Mouse (Mus musculus): ENCODE data around the gene Car11. TPM values are rescaled to one million over a fixed set of nuclear protein-coding genes. Genes with fewer than 3 reads are reported as not detected.

The Car11 gene
- polyA plus RNA-seq, 1 experiment from 2014 or later = 1.2 TPM

- Histone ChIP-seq H3K36me3 (ENCODE audit: control insufficient read depth, insufficient read depth, low read length) (no peaks in the 10 kb centered on the region), H3K9me3 (ENCODE audit: control insufficient read depth, low read length) (no peaks in the 10 kb centered on the region), H3K27ac (ENCODE audit: low read depth, low read length) (no peak overlapping the region), H3K9ac (ENCODE audit: low read depth, low read length) (no peak overlapping the region), H3K4me2 (no peak overlapping the region), H3K4me3 (ENCODE audit: low read depth, low read length) (no peak overlapping the region), H3K27me3 (replicated peaks; ENCODE audit: control insufficient read depth, insufficient read depth, low read length) (no peaks in the 10 kb centered on the region), H3K4me1 (replicated peaks; ENCODE audit: control insufficient read depth, insufficient read depth, low read length) (peaks cover 4% of the 10 kb centered on the region)
- 56% methylated on average over 3 of the region's 3 CpGs for WGBS
- no peak for DNase-seq (ENCODE audit: low spot score)
- no peak for ATAC-seq (replicated peaks; ENCODE audit: low FRiP score)
Measured at GRCm38 (mm10) chr7:45686841-45687240, 12.8 kb upstream of the Car11 start.

DNA sequence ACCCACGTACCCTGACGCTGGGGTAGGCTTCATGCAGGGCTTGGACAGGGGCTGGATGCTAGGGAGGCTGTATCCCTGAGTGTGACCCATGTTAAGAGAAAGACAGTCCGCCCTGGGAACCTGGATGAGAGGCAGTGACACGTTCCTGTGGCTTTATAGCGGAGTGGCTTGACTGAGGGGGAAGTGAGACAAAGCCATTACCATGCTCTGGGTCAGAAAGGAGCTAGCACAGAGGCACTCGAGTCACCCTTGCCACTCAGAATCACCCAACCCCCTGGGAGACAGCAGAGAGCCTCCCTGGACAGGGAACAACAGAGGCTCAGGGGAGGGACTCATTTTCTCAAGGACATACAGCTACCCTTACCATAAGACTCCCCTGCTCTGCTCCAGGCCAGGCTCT is 10.5 kb upstream of the Car11 start:
- H3K36me3 ChIP-seq (ENCODE audit: control insufficient read depth, insufficient read depth, low read length) = no peaks in the 10 kb centered on the region
- H3K27me3 ChIP-seq (replicated peaks; ENCODE audit: control insufficient read depth, insufficient read depth, low read length) = no peaks in the 10 kb centered on the region
- no peak overlapping the region for H3K4me3 ChIP-seq (ENCODE audit: low read depth, low read length)
- H3K4me1 ChIP-seq (replicated peaks; ENCODE audit: control insufficient read depth, insufficient read depth, low read length) = no peaks in the 10 kb centered on the region; the same call in 1 of the 2 replicates
- H3K4me2 ChIP-seq = no peak overlapping the region
- DNase-seq (ENCODE audit: low spot score) (no peak), ATAC-seq (replicated peaks; ENCODE audit: low FRiP score) (no peak)
- no peak overlapping the region for H3K9ac ChIP-seq (ENCODE audit: low read depth, low read length)
- WGBS = 54% methylated on average over 6 of the region's 6 CpGs
- H3K9me3 ChIP-seq (ENCODE audit: control insufficient read depth, low read length) = no peaks in the 10 kb centered on the region
- H3K27ac ChIP-seq (ENCODE audit: low read depth, low read length) = no peak overlapping the region

- no peak for ATAC-seq (replicated peaks; ENCODE audit: low FRiP score)
- WGBS = 36% methylated on average over 11 of the region's 11 CpGs
Measured at GRCm38 (mm10) chr7:45689800-45690199, 9.8 kb upstream of the Car11 start.

DNA sequence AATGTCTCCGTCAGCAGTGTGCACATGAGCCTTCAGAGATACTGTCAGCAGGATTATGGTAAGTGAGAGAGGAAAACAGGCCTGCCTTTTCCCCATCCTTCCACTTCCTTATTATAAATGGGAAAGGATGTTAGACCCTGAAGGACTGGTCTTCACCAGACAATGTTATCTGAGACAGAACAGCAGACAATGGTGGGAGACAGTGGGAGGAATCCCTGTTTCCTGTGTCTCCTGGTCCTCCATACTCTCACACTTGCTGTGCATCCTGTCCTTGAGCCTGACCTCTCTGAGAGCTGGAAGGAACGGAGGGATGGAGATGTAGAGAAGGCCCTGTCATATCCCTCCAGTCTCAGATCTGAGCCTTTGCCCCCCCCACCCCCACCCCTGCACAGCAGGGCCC is 7.3 kb upstream of the Car11 start:
- ATAC-seq (replicated peaks; ENCODE audit: low FRiP score) (no peak), DNase-seq (ENCODE audit: low spot score) (no peak)
- Histone ChIP-seq H3K27ac (ENCODE audit: low read depth, low read length) (no peak overlapping the region), H3K36me3 (ENCODE audit: control insufficient read depth, insufficient read depth, low read length) (no peaks in the 10 kb centered on the region), H3K9ac (ENCODE audit: low read depth, low read length) (no peak overlapping the region), H3K9me3 (ENCODE audit: control insufficient read depth, low read length) (no peaks in the 10 kb centered on the region), H3K4me2 (no peak overlapping the region), H3K4me3 (ENCODE audit: low read depth, low read length) (no peak overlapping the region), H3K4me1 (replicated peaks; ENCODE audit: control insufficient read depth, insufficient read depth, low read length) (no peaks in the 10 kb centered on the region; the same call in 1 of the 2 replicates), H3K27me3 (replicated peaks; ENCODE audit: control insufficient read depth, insufficient read depth, low read length) (no peaks in the 10 kb centered on the region)
- WGBS = 60% methylated on average over 2 of the region's 2 CpGs

More at GRCm38 (mm10) chr7:45689800-45690199, 9.8 kb upstream of the Car11 start:
- Histone ChIP-seq H3K4me2 (no peak overlapping the region), H3K4me3 (ENCODE audit: low read depth, low read length) (no peak overlapping the region), H3K27me3 (replicated peaks; ENCODE audit: control insufficient read depth, insufficient read depth, low read length) (no peaks in the 10 kb centered on the region), H3K9ac (ENCODE audit: low read depth, low read length) (no peak overlapping the region), H3K4me1 (replicated peaks; ENCODE audit: control insufficient read depth, insufficient read depth, low read length) (no peaks in the 10 kb centered on the region; the same call in 1 of the 2 replicates), H3K9me3 (ENCODE audit: control insufficient read depth, low read length) (no peaks in the 10 kb centered on the region), H3K27ac (ENCODE audit: low read depth, low read length) (no peak overlapping the region), H3K36me3 (ENCODE audit: control insufficient read depth, insufficient read depth, low read length) (no peaks in the 10 kb centered on the region)
- DNase-seq (ENCODE audit: low spot score) = no peak

- no peak for DNase-seq (ENCODE audit: low spot score)
- Histone ChIP-seq H3K9me3 (ENCODE audit: control insufficient read depth, low read length) (no peaks in the 10 kb centered on the region), H3K4me1 (replicated peaks; ENCODE audit: control insufficient read depth, insufficient read depth, low read length) (no peaks in the 10 kb centered on the region; the same call in 1 of the 2 replicates), H3K36me3 (ENCODE audit: control insufficient read depth, insufficient read depth, low read length) (no peaks in the 10 kb centered on the region), H3K27ac (ENCODE audit: low read depth, low read length) (no peak within 1 kb of the TSS), H3K9ac (ENCODE audit: low read depth, low read length) (no peak within 1 kb of the TSS), H3K4me2 (no peak within 1 kb of the TSS), H3K27me3 (replicated peaks; ENCODE audit: control insufficient read depth, insufficient read depth, low read length) (peaks cover 11% of the 10 kb centered on the region), H3K4me3 (ENCODE audit: low read depth, low read length) (no peak within 1 kb of the TSS)
- ATAC-seq (replicated peaks; ENCODE audit: low FRiP score) = no peak
- WGBS = 86% methylated on average over 50 of the region's 50 CpGs
Measured at GRCm38 (mm10) chr7:45693921-45694591, 5.6 kb upstream of the Car11 start, which contains the start of gene Sec1. Gene Sec1, minus strand, starts transcription at chr7:45694402.

DNA sequence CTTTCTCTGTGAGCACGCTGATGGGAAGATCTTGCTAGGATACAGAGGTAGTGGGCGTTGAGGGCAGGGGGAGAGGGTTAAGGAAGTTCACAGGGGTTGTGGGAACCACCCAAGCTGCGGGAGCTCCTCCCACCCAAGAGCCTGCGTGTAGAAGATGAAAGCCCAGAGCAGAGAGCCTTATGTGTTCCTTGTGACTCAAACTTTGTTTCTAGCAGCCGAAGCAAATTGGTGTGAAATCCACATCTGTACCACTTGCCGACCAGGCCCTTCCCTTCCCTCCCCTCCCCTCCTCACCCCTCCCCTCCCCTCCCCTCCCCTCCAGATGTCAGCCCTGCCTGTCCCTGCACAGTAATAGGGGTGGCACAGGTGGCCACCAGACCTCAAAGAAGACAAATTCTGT is 4.5 kb upstream of the Car11 start:
- H3K9ac ChIP-seq (ENCODE audit: low read depth, low read length) = no peak overlapping the region
- H3K4me3 ChIP-seq (ENCODE audit: low read depth, low read length) = no peak overlapping the region
- no peak overlapping the region for H3K27ac ChIP-seq (ENCODE audit: low read depth, low read length)
- no peak for DNase-seq (ENCODE audit: low spot score)
- 35% methylated on average over 6 of the region's 6 CpGs for WGBS
- no peak for ATAC-seq (replicated peaks; ENCODE audit: low FRiP score)
- no peaks in the 10 kb centered on the region for H3K9me3 ChIP-seq (ENCODE audit: control insufficient read depth, low read length)
- no peak overlapping the region for H3K4me2 ChIP-seq
- 0 out of 2 replicates have a peak, but pooled peaks cover 4% of the 10 kb centered on the region for H3K4me1 ChIP-seq (replicated peaks; ENCODE audit: control insufficient read depth, insufficient read depth, low read length)
- no peaks in the 10 kb centered on the region for H3K36me3 ChIP-seq (ENCODE audit: control insufficient read depth, insufficient read depth, low read length)
- H3K27me3 ChIP-seq (replicated peaks; ENCODE audit: control insufficient read depth, insufficient read depth, low read length) = peaks cover 22% of the 10 kb centered on the region

DNA sequence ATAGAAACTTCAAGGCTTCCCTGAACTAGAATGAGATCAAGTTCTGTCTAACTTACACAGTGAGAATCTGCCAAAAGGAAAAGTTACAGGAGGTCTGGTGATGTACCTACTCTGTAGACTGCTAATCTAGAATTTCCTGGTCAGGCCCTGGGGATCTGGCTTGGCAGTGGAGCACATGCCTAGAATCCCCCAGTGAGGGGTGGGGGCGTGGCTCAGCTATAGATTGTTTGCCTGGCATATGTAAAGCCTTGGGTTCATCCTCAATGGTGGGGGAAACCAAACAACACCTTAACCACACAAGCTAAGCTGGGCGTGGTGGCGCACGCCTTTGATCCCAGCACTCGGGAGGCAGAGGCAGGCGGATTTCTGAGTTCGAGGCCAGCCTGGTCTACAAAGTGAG is 1.7 kb upstream of the Car11 start:
- Histone ChIP-seq H3K27me3 (replicated peaks; ENCODE audit: control insufficient read depth, insufficient read depth, low read length) (peaks cover 38% of the 10 kb centered on the region), H3K9me3 (ENCODE audit: control insufficient read depth, low read length) (no peaks in the 10 kb centered on the region), H3K4me2 (no peak overlapping the region), H3K9ac (ENCODE audit: low read depth, low read length) (no peak overlapping the region), H3K4me1 (replicated peaks; ENCODE audit: control insufficient read depth, insufficient read depth, low read length) (peaks cover 10% of the 10 kb centered on the region), H3K27ac (ENCODE audit: low read depth, low read length) (no peak overlapping the region), H3K4me3 (ENCODE audit: low read depth, low read length) (no peak overlapping the region), H3K36me3 (ENCODE audit: control insufficient read depth, insufficient read depth, low read length) (no peaks in the 10 kb centered on the region)
- 81% methylated on average over 5 of the region's 7 CpGs for WGBS
- ATAC-seq (replicated peaks; ENCODE audit: low FRiP score) (no peak), DNase-seq (ENCODE audit: low spot score) (no peak)

DNA sequence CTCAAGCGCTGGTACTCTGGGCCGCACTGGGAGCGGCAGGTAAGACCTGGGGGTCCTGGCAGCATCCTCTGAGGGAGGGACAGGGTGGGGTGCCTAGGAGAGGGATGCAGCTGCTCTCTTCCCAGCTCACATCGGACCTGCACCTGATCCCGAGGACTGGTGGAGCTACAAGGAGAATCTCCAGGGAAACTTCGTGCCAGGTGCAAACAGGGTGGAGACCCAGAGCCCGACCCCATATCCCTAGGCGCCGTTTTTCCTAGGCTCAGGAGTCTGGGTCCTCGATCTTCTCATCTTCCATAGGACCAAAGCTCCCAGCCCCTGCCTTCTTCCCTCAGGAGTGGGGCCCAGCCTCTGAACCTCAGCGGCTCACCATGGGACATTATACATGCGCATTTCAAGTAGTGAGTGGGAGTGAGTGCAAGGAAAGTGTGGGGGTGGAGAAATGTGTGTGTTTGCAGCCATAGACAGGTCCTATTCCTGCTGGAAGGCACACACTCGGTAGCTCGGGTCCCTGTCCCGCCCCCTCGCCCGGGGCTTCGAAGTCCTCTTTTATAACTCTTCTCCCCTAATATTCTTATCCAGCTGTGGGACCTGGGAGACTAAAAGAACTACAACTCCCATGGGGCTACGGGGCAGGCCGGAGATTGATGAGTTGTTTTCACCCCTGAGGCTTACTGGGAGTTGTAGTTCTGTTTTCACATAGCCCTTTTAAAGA is 815 bp downstream of the Car11 start:
- Histone ChIP-seq H3K4me2 (peak overlapping the region; percentile 57), H3K9ac (ENCODE audit: low read depth, low read length) (no peak overlapping the region), H3K27me3 (replicated peaks; ENCODE audit: control insufficient read depth, insufficient read depth, low read length) (peaks cover 38% of the 10 kb centered on the region), H3K4me1 (replicated peaks; ENCODE audit: control insufficient read depth, insufficient read depth, low read length) (peaks cover 19% of the 10 kb centered on the region), H3K9me3 (ENCODE audit: control insufficient read depth, low read length) (no peaks in the 10 kb centered on the region), H3K4me3 (ENCODE audit: low read depth, low read length) (peak overlapping the region; percentile 39), H3K36me3 (ENCODE audit: control insufficient read depth, insufficient read depth, low read length) (no peaks in the 10 kb centered on the region), H3K27ac (ENCODE audit: low read depth, low read length) (no peak overlapping the region)
- ATAC-seq (replicated peaks; ENCODE audit: low FRiP score) (no peak), DNase-seq (ENCODE audit: low spot score) (no peak)
- WGBS = 3% methylated on average over 19 of the region's 20 CpGs

DNA sequence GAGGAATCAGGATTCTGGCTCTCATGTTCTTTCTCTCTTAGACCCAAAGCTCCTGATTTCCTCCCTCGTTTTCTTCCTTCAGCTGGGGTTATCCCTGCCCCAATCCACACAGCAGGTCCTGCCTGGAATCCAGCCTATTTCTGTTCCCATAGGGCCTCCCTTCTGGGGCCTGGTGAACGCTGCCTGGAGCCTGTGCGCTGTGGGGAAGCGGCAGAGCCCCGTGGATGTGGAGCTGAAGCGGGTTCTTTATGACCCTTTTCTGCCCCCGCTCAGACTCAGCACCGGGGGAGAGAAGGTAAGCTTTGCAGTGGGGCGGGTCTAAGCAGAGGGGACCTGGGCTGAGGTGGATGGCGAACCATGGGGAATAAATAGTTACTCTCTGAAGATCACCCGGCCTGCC is 1.4 kb downstream of the Car11 start:
- no peak overlapping the region for H3K4me2 ChIP-seq
- no peak overlapping the region for H3K4me3 ChIP-seq (ENCODE audit: low read depth, low read length)
- whole genome bisulfite sequencing = 36% methylated on average over 11 of the region's 11 CpGs

More for the DNA sequence above, 1.4 kb downstream of the Car11 start:
- ATAC-seq (replicated peaks; ENCODE audit: low FRiP score) (no peak), DNase-seq (ENCODE audit: low spot score) (no peak)
- H3K9ac ChIP-seq (ENCODE audit: low read depth, low read length) = peak overlapping the region; percentile 20; the same call in 1 of the 2 replicates
- H3K36me3 ChIP-seq (ENCODE audit: control insufficient read depth, insufficient read depth, low read length) = no peaks in the 10 kb centered on the region
- no peaks in the 10 kb centered on the region for H3K9me3 ChIP-seq (ENCODE audit: control insufficient read depth, low read length)
- peaks cover 25% of the 10 kb centered on the region for H3K4me1 ChIP-seq (replicated peaks; ENCODE audit: control insufficient read depth, insufficient read depth, low read length)
- H3K27ac ChIP-seq (ENCODE audit: low read depth, low read length) = no peak overlapping the region
- peaks cover 38% of the 10 kb centered on the region for H3K27me3 ChIP-seq (replicated peaks; ENCODE audit: control insufficient read depth, insufficient read depth, low read length)

Data from liver, embryonic 11.5 days (tissue).